Mouse (Mus musculus) ZHBTc4 (cell line): ENCODE results near the gene 1700017N19Rik.

ENCODE experiments used
- DNase-seq: peaks from one replicate; pipeline ENCODE4 v3.0.0-alpha.2; 2011; ENCODE audit warnings: low read depth, low spot score

1700017N19Rik gene

DNA sequence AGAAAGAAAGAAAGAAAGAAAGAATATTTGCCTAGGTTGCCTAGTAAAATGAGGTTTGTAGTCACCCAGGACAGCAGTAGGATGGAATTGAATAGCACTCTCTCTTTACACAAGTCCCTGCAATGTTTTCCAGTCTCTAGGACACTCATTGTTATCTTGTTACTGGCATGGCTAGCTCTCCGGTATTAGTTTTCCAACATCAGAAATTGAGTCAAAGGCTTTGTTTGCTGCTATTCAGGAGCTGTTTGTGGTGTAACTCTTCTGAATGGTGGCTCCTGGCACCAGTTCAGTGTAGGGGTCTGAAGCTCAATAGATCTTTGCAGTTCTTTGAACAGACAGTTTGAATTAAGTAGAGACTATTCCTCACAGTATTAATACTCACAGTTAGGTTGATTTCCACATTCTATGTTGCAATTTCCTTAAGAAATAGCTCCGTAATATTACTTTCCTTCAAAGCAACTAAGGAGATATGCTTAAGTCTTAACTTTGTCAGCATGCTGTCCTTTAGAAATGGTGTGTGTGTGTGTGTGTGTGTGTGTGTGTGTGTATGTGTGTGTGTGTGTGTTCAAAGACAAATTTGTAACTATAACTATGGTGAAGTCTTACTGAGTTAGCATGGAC, 71.8 kb downstream of the 1700017N19Rik start:
- DNase-seq: no peak
